Mouse (Mus musculus) stomach, embryonic 14.5 days (tissue): ENCODE data around the gene Tiam1. TPM values are rescaled to one million over a fixed set of nuclear protein-coding genes. Genes with fewer than 3 reads are reported as not detected.

Source experiments
- ATAC-seq: fragments of 200-750 bp; cut with Nextera tagmentation; 2 replicates; pipeline ENCODE4 v1.8.0; 2017; ENCODE audit warnings: low read depth, moderate TSS enrichment; ENCODE audit not compliant: insufficient number of reproducible peaks, insufficient read depth, low FRiP score
- H3K27ac ChIP-seq: fragments of 300-500 bp; sonication (generic); 2 replicates; pipeline ENCODE4 v1.5.1; 2014; ENCODE audit warnings: mild to moderate bottlenecking, low read length, moderate library complexity, mixed read lengths
- H3K27me3 ChIP-seq: fragments of 300-500 bp; sonication (generic); 2 replicates; pipeline ENCODE4 v1.6.1; 2014; ENCODE audit warnings: low read length, control low read depth, mixed read lengths; ENCODE audit not compliant: control insufficient read depth, insufficient read depth
- H3K36me3 ChIP-seq: fragments of 300-500 bp; sonication (generic); 2 replicates; pipeline ENCODE4 v1.6.1; 2014; ENCODE audit warnings: mild to moderate bottlenecking, control low read depth, low read length, moderate library complexity, mixed read lengths; ENCODE audit not compliant: control insufficient read depth, insufficient read depth
- H3K4me1 ChIP-seq: fragments of 300-500 bp; sonication (generic); 2 replicates; pipeline ENCODE4 v1.6.1; 2014; ENCODE audit warnings: low read length, control low read depth, mixed read lengths; ENCODE audit not compliant: control insufficient read depth, insufficient read depth
- H3K4me2 ChIP-seq: fragments of 300-500 bp; sonication (generic); replicated peaks from 2 replicates; pipeline ENCODE4 v1.6.1; 2014; ENCODE audit warnings: low read depth, low read length, control low read depth
- H3K4me3 ChIP-seq: fragments of 300-500 bp; sonication (generic); 2 replicates; pipeline ENCODE4 v1.5.1; 2014; ENCODE audit warnings: low read depth, low read length, control low read depth
- H3K9ac ChIP-seq: fragments of 300-500 bp; sonication (generic); replicated peaks from 2 replicates; pipeline ENCODE4 v1.6.1; 2014; ENCODE audit warnings: low read depth, mild to moderate bottlenecking, control low read depth, low read length, moderate library complexity, mixed read lengths
- H3K9me3 ChIP-seq: fragments of 300-500 bp; sonication (generic); 2 replicates; pipeline ENCODE4 v1.6.1; 2016; ENCODE audit warnings: low read depth, low read length, control low read depth; ENCODE audit not compliant: control insufficient read depth
- WGBS: fragments of 180-500 bp; shearing (Covaris S2); extraction: QIAGEN DNeasy Blood & Tissue Kit; methylation state at CpG from one replicate; pipeline ENCODE4 v1.1.7; 2014; 5-methylcytosine and 5-hydroxymethylcytosine counted together
- polyA plus RNA-seq: library from polyadenylated mRNA; unstranded; fragments of >200 nt; fragmentation: Nextera tagmentation; extraction: Ambion mirVana; gene quantifications from 2 replicates; pipeline ENCODE4 v1.2.1, GENCODE M21; 2014

The Tiam1 gene
- polyA plus RNA-seq = 34.6 and 38.4 TPM in 2 replicates

- peak within 1 kb of the TSS; percentile 64 for H3K4me3 ChIP-seq
Observed at GRCm38 (mm10) chr16:90143760-90144516, at the start of gene Tiam1. Gene Tiam1 (minus strand): TSS chr16:90143769.

GRCm38 (mm10) chr16:90191289-90191688, 47.7 kb upstream of the Tiam1 start:
- WGBS = 66% methylated on average over 6 of the region's 6 CpGs

More at GRCm38 (mm10) chr16:90143760-90144516, at the start of gene Tiam1:
- 1% methylated on average over 64 of the region's 64 CpGs for WGBS
- H3K9ac ChIP-seq = peak within 1 kb of the TSS; percentile 49
- H3K27me3 ChIP-seq = no peaks in the 10 kb centered on the region
- H3K27ac ChIP-seq = peak within 1 kb of the TSS; percentile 83
- peak; percentile 97 for ATAC-seq
- no peaks in the 10 kb centered on the region for H3K36me3 ChIP-seq
- H3K9me3 ChIP-seq = no peaks in the 10 kb centered on the region
- peaks cover 15% of the 10 kb centered on the region; the same call in 1 of the 2 replicates for H3K4me1 ChIP-seq
- H3K4me2 ChIP-seq = peak within 1 kb of the TSS; percentile 98

DNA sequence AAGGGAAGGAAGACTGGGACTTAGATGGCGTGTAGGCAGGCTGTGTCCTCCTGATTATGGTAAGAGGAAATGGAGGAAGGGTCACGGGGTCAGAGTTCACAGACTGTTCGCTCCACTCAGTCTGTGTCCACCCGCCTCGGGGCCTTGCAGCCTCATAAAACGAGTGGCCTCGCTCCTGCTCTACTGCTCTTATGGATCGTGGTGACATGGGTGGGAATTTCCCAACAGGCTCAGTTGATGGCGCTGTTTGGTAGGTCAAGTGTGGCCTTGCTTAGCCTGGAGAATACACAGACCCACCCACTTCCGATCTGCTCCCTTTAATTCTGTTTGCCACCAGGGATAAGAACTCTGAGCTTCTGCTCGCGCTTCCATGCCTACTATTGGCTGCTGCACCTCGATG, 43.9 kb upstream of the Tiam1 start:
- whole genome bisulfite sequencing = 25% methylated on average over 13 of the region's 13 CpGs
- Histone ChIP-seq H3K27me3 (no peaks in the 10 kb centered on the region), H3K4me1 (no peaks in the 10 kb centered on the region), H3K27ac (no peak overlapping the region), H3K36me3 (no peaks in the 10 kb centered on the region), H3K9me3 (no peaks in the 10 kb centered on the region), H3K4me2 (no peak overlapping the region), H3K9ac (no peak overlapping the region), H3K4me3 (no peak overlapping the region)
- ATAC-seq = 0 out of 2 replicates have a peak, but pooled peaks have one; percentile 19

More at GRCm38 (mm10) chr16:90191289-90191688, 47.7 kb upstream of the Tiam1 start:
- Histone ChIP-seq H3K4me2 (no peak overlapping the region), H3K9me3 (no peaks in the 10 kb centered on the region), H3K9ac (no peak overlapping the region), H3K27ac (no peak overlapping the region), H3K4me3 (no peak overlapping the region), H3K36me3 (no peaks in the 10 kb centered on the region), H3K4me1 (no peaks in the 10 kb centered on the region), H3K27me3 (no peaks in the 10 kb centered on the region)
- ATAC-seq = no peak

DNA sequence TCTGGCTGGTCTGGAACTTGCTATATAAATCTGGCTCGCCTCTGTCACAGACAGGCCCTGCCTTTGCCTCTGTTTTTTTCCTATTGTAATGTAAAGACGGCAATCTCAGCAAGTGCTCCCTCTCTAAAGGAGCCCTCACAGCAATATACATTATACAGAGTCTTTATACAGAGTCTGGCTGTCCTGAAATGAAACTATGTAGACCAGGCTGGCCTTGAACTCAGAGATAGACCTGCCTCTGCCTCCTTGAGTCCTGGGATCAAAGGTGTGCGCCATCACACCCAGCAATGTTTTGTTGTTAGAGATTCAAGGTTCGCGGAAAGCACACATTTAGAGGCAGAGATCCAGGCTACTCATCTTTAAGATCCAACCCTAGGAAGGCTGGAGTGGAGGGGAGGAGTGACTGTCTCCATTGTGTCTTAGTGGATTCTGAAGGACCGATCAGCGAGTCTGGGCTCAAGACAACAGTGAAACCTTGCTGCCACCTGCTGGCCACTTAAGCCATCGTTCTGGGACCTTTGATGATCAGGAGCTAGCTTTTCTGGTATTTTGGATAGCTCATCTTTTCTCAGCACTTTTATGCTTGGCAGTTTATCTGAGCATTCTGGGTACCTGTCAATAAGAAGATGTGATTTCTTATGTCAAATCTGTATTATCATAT, 42.5 kb upstream of the Tiam1 start:
- Histone ChIP-seq H3K4me2 (no peak overlapping the region), H3K27me3 (no peaks in the 10 kb centered on the region), H3K9ac (no peak overlapping the region), H3K4me1 (no peaks in the 10 kb centered on the region), H3K4me3 (no peak overlapping the region), H3K9me3 (no peaks in the 10 kb centered on the region), H3K27ac (no peak overlapping the region), H3K36me3 (no peaks in the 10 kb centered on the region)
- ATAC-seq = no peak
- WGBS = 44% methylated on average over 8 of the region's 8 CpGs

- Histone ChIP-seq H3K9me3 (no peaks in the 10 kb centered on the region), H3K4me1 (no peaks in the 10 kb centered on the region), H3K9ac (no peak overlapping the region), H3K27ac (no peak overlapping the region), H3K27me3 (no peaks in the 10 kb centered on the region), H3K36me3 (no peaks in the 10 kb centered on the region), H3K4me2 (no peak overlapping the region), H3K4me3 (no peak overlapping the region)
- whole genome bisulfite sequencing = 82% methylated on average over 6 of the region's 6 CpGs
- ATAC-seq = no peak
Observed at GRCm38 (mm10) chr16:90184135-90184534, 40.6 kb upstream of the Tiam1 start.

DNA sequence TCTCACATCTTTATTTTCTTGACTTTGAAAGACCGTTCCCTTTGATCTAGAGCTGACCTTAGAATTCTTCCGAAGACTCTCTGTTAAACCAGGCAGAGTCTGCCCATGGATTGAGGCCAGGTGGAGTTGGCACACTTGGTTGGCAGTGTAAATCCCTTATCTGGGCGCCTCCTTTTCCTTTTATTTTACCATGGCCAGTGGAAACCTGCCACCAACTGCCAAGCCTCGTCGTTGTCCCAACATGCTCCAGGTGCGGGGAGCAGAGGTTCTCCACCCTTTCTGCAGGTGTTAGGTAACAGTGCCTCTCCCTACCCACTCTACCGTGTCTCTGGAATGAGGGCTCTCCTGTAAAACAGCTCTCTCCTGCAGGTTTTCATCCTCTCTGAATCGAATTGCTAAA, 38.1 kb upstream of the Tiam1 start:
- Histone ChIP-seq H3K4me2 (no peak overlapping the region), H3K27ac (no peak overlapping the region), H3K4me1 (no peaks in the 10 kb centered on the region), H3K9me3 (no peaks in the 10 kb centered on the region), H3K9ac (no peak overlapping the region), H3K27me3 (no peaks in the 10 kb centered on the region), H3K4me3 (no peak overlapping the region), H3K36me3 (no peaks in the 10 kb centered on the region)
- 82% methylated on average over 8 of the region's 8 CpGs for WGBS
- no peak for ATAC-seq

DNA sequence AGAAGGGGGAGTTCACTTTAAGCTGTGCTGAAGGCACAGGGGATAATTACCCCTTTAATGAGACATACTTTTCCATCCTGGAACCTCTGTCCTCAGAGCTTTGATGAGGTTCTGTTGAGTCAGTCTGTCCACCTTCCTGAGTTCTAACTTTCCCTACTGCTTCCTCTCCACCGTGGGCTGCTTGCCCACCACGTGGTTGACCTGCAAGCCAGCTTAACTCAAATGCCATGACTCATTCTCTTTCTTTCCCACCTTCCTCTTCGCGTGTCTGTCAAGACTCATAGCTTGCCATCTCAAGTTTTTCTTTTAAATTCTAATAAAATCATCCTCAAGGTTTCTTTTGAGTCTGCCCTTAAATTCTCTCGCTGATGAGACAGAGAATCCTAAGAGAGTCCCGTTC, 37.4 kb upstream of the Tiam1 start:
- no peak overlapping the region for H3K27ac ChIP-seq
- ATAC-seq = no peak

DNA sequence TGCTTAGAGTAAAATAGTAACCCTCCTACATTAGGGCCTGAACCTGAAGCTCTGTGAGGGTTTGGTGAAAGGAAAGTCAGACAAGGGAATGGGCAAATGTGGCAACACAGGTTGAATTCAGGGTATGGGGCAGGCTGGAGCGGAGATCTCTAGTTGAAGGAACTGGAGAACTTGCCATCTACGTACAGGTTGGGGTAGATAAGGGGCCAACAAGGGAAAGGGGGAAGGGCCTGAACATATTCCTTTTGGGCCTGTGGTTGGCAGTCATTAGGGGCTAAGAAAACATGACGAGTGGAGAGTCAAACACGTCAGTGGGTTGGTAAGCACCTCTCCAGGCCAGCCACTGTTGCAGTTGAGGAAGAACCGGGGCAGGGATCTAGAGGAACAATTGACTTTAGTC, 36.3 kb upstream of the Tiam1 start:
- Histone ChIP-seq H3K9ac (no peak overlapping the region), H3K4me1 (no peaks in the 10 kb centered on the region), H3K4me3 (no peak overlapping the region), H3K27me3 (no peaks in the 10 kb centered on the region), H3K27ac (no peak overlapping the region), H3K4me2 (no peak overlapping the region), H3K36me3 (no peaks in the 10 kb centered on the region), H3K9me3 (no peaks in the 10 kb centered on the region)
- ATAC-seq = no peak
- 83% methylated on average over 5 of the region's 5 CpGs for WGBS

More for the DNA sequence above, 37.4 kb upstream of the Tiam1 start:
- no peak overlapping the region for H3K4me2 ChIP-seq
- 78% methylated on average over 6 of the region's 6 CpGs for WGBS
- no peaks in the 10 kb centered on the region for H3K36me3 ChIP-seq
- H3K9ac ChIP-seq = no peak overlapping the region
- H3K4me1 ChIP-seq = no peaks in the 10 kb centered on the region
- H3K9me3 ChIP-seq = no peaks in the 10 kb centered on the region
- no peaks in the 10 kb centered on the region for H3K27me3 ChIP-seq
- H3K4me3 ChIP-seq = no peak overlapping the region
